Mouse (Mus musculus) gastrocnemius, postnatal 14 days (tissue): ENCODE measurements at regions not wholly inside any gene's neighbourhood (a gene's known extent, or its start where the extent isn't known, plus 50 kb on each side); places are given as distances from the start of the nearest gene placed in this dataset.

Experiments
- DNase-seq: peaks from one replicate; pipeline ENCODE4 v3.0.0; 2021; ENCODE audit warnings: mixed read lengths
- intact Hi-C: fragments of 180-260 bp; cut with DNase I; formaldehyde crosslinking; loops from one replicate; pipeline ENCODE4 v1.15.1; 2025; ENCODE audit warnings: low total_unique reads

- no peak for DNase-seq
- intact Hi-C loops: no loop called here
Measured at GRCm38 (mm10) chr2:8115891-8116290, 606.5 kb upstream of the Celf2 start.

- no peak for DNase-seq
- intact Hi-C loops: no loop called here
Measured at GRCm38 (mm10) chr2:8112361-8113073, 603.2 kb upstream of the Celf2 start.

- DNase-seq: no peak
- intact Hi-C loops: no loop called here
Measured at GRCm38 (mm10) chr2:8094157-8094556, 584.8 kb upstream of the Celf2 start.

- no peak for DNase-seq
Measured at GRCm38 (mm10) chr2:8067901-8068300, 558.5 kb upstream of the Celf2 start.

GRCm38 (mm10) chr2:8061687-8062086 lies 552.3 kb upstream of the Celf2 start:
- intact Hi-C loops: no loop called here
- no peak for DNase-seq

More at GRCm38 (mm10) chr2:8067901-8068300, 558.5 kb upstream of the Celf2 start:
- intact Hi-C loops: no loop called here

- no peak for DNase-seq
- intact Hi-C loops: no loop called here
Measured at GRCm38 (mm10) chr2:8029212-8029611, 519.8 kb upstream of the Celf2 start.

- intact Hi-C loops: no loop called here
- DNase-seq: no peak
Measured at GRCm38 (mm10) chr2:8027571-8027970, 518.2 kb upstream of the Celf2 start.

- intact Hi-C loops: no loop called here
- no peak for DNase-seq
Measured at GRCm38 (mm10) chr2:8026648-8027047, 517.3 kb upstream of the Celf2 start.

- intact Hi-C loops: no loop called here
- no peak for DNase-seq
Measured at GRCm38 (mm10) chr2:8022651-8023050, 513.3 kb upstream of the Celf2 start.

GRCm38 (mm10) chr2:8022043-8022442 lies 512.7 kb upstream of the Celf2 start:
- intact Hi-C loops: no loop called here
- DNase-seq: no peak

GRCm38 (mm10) chr2:8012826-8013225 lies 503.5 kb upstream of the Celf2 start:
- intact Hi-C loops: no loop called here
- DNase-seq: no peak

GRCm38 (mm10) chr2:7999444-7999843 lies 490.1 kb upstream of the Celf2 start:
- DNase-seq: no peak
- intact Hi-C loops: no loop called here

- intact Hi-C loops: no loop called here
- DNase-seq: no peak
Measured at GRCm38 (mm10) chr2:7974471-7974870, 465.1 kb upstream of the Celf2 start.

GRCm38 (mm10) chr2:7963456-7963855 lies 454.1 kb upstream of the Celf2 start:
- no peak for DNase-seq
- intact Hi-C loops: no loop called here

- intact Hi-C loops: no loop called here
- DNase-seq: no peak
Measured at GRCm38 (mm10) chr2:7954210-7954609, 444.8 kb upstream of the Celf2 start.

- DNase-seq: no peak
- intact Hi-C loops: no loop called here
Measured at GRCm38 (mm10) chr2:7952846-7953245, 443.5 kb upstream of the Celf2 start.

- peak; percentile 12 for DNase-seq
Measured at GRCm38 (mm10) chr2:7944946-7945345, 435.6 kb upstream of the Celf2 start.

GRCm38 (mm10) chr2:7933617-7934016 lies 424.3 kb upstream of the Celf2 start:
- no peak for DNase-seq
- intact Hi-C loops: no loop called here

More at GRCm38 (mm10) chr2:7944946-7945345, 435.6 kb upstream of the Celf2 start:
- intact Hi-C loops: no loop called here

GRCm38 (mm10) chr2:7906271-7906670 lies 396.9 kb upstream of the Celf2 start:
- intact Hi-C loops: no loop called here
- no peak for DNase-seq

- intact Hi-C loops: no loop called here
- DNase-seq: no peak
Measured at GRCm38 (mm10) chr2:7893787-7894186, 384.4 kb upstream of the Celf2 start.
